Mouse (Mus musculus) CD8-positive naive resting alpha-beta T cell, adult 2 months (primary cell): ENCODE results near the gene Fam234b.

Experiments used
- DNase-seq, 2 experiments: peaks; one replicate each; pipeline ENCODE4 v3.0.0; 2022; ENCODE audit warnings: low read depth in 2 of 2, low spot score in 2 of 2

Fam234b gene

DNA sequence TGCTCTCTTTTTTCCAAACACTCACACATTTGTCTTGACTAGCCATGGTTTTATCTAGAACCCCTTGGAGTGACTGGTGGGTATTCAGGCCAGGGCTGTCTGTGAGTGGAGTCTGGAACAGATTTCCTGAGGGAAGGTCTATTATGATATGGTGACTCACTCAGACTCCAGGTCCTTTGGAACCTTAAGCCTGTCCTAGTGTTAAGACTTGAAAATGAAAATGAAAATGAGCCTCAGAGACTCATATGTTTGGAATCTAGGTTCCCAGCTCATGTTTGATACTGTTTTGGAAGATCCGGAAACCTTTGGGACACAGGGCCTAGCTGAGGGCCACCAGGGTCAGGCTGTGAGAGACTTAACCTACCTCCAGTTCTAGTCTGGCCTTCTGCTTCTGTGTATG is 68.3 kb downstream of the Fam234b start:
- DNase-seq: no peak

DNA sequence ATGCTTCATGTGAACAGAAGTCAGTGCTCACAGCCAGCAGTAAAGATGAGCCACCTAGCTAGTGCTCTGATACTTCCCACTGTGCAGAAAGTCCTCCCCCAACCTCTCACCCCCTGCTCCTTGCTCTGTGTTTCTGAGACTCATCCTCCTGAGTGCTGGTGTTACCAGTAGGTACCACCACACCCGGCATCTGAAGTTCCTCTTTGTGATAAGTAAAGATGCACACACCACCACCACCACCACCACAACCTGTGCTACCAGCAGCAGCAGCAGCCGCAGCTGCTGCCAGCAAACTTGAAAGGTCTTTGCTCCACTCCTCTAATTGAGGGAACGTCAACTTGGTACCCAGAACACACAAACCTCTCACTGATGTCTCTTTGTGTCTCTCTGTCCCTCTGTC is 69.4 kb downstream of the Fam234b start:
- DNase-seq: no peak

DNA sequence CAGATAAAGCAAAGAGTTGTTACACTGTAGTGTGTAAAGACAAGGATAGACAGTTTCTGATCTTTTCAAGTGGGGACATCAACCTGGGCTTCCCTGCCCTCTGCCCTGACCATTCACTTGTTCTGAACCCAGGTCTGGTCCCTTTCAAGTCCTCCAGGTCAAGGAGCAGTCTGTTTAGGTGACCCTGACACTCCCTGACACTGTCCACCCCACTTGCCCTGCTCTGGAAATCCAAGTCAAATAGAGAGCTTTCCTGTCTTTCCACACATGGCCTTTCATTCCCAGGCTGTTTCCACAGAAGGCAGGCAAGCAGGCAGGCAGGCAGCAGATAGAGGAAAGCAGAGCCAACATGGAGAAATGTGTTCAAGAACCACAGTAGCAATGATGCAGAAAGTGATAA is 70.6 kb downstream of the Fam234b start:
- no peak for DNase-seq

DNA sequence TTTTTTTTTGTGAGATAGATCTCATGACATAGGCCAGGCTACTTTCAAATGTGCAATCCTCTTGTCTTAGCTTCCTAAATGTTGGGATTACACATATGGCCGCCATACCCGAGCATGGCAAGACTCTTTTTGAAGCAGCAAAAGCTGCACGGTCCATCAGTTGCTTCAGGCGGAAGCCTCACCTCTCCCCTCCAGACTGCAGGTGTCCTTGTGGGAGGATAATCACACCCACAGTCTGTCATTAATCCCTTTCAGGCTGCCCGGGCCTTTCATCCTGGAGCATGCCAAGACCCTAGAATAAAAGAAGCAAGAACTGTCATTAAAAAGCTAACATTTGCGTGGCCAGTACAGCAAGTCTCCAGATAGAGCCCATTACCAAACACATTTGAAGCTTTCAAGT is 71.8 kb downstream of the Fam234b start:
- no peak for DNase-seq

DNA sequence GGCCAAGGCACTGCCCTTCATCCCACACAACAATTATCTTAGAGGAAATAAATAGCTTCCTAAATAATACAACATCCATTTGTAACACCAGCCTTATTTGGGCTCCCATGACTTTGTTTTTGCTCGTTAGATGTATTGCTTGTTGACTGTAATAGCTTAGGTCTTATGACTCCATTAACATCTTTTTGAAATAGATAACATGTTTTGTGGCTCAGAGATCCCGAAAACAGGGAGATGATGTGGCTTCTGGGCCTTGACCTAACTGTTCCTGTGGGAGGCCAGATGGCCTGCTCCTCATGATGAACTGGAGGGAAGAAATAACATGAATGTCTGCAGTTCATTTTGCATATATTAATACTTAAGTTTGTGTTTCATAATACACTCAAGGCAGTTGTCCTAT is 74.0 kb downstream of the Fam234b start:
- DNase-seq: no peak

DNA sequence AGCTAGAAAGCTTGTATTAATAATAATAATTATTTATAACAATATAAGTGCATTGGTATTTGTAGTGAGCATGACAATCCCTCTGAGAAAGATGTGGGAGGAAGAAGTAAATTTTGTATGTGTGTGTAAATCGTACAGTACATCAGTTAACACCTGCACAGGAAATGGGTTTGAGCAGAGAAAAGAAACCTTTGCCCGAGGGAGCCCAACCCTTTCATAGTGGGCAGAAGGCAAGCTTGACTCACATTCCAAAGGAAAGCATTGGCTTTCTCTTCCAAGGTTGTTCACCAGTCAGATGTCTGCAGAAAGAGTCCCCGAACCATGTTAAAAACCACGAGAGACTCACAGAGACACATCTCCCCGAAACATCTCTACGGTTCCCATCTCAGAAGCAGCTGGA is 75.3 kb downstream of the Fam234b start:
- DNase-seq: no peak

DNA sequence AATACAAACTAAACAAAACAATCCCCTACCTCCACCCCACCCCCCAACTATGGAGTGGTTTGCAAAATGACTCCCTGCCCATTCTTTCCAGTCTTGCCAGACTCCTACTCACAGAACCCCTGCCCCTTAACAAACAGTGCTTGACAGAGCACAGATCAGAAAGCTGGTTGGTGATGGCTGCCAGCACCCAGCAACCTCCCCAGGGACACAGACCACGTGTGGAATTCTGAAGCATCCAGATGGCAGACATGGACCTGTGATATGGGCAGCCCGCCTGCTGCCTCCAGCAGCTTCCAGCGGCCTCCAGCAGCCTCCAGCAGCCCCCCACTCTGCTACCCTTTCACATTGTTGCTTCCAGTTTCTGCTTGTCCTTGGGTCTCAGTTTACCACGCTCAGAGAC is 77.5 kb downstream of the Fam234b start:
- no peak for DNase-seq

GRCm38 (mm10) chr6:135276474-135277295 is 78.9 kb downstream of the Fam234b start:
- DNase-seq: no peak

DNA sequence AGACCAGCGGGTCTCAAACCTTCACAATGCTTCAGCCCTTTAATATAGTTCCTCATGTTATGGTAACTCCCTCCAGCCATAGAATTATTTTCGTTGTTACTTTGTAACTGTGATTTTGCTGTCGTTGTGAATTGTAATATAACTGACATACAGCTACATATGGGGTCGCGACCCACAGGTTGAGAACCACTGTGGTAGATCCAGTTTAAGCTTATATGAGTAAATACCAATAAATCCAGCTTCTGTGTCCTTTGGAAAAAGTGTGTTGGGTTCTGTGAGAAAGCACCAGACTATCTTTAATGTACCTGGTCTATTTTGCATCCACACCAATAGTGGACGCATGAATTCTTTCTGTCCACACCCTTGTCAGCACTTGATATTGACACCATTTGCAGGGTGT is 80.5 kb downstream of the Fam234b start:
- no peak for DNase-seq

GRCm38 (mm10) chr6:135279286-135279685 is 81.5 kb downstream of the Fam234b start:
- no peak for DNase-seq

DNA sequence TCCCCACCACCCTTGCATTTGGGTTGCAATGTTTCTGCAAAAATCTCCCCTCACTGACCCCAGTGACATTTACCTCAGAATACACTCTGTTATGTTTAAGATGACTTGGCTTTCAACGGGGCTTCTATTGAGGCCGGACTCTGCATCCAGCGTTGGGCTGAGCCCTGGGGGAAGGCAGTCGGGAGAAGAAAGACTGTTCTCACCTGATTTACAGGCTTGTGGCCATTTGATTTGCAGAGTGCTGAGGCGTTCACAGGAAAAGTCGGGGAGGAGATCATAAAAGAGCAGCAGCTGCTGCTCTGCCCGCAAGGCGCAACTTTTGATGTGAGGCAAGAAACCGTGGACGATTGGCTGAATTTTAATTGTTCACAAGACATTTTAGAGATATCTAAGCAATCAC is 82.1 kb downstream of the Fam234b start:
- DNase-seq: no peak

GRCm38 (mm10) chr6:135292391-135292790 is 94.6 kb downstream of the Fam234b start:
- DNase-seq: no peak

DNA sequence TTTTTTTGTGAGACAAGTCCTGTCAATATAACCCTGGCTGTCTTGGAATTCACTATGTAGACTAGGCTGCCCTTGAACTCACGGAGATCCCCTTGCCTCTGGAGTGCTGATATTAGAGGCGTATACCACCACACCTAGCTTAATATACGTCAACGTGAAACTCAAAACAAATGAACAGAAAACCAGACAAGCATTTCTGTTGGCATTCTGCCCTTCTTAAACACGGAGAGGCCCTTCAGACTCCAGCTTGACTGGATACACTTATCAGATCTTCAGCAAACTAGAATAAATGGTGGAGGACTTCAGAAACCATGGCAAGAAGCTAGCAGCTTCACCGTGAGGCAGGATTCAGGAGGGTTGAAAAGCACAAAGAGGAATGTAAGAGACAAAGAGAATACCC is 96.4 kb downstream of the Fam234b start:
- no peak for DNase-seq
